Mouse (Mus musculus) forebrain, embryonic 14.5 days (tissue): ENCODE measurements around the gene Pik3cd. TPM values are rescaled to one million over a fixed set of nuclear protein-coding genes. Genes with fewer than 3 reads are reported as not detected.

Experiments
- ATAC-seq: fragments of 200-750 bp; cut with Nextera tagmentation; 2 replicates; pipeline ENCODE4 v1.8.0; 2017; ENCODE audit warnings: mild to moderate bottlenecking, moderate library complexity
- DNase-seq: peaks from one replicate; pipeline ENCODE4 v3.0.0-alpha.2; 2015; ENCODE audit warnings: low spot score
- H3K27ac ChIP-seq: fragments of 300-500 bp; sonication (generic); 2 replicates; pipeline ENCODE4 v1.5.1; 2014; ENCODE audit warnings: low read depth, mild to moderate bottlenecking, control low read depth, low read length, moderate library complexity
- H3K27me3 ChIP-seq: fragments of 300-500 bp; sonication (generic); replicated peaks from 2 replicates; pipeline ENCODE4 v1.6.1; 2014; ENCODE audit warnings: low read length, control low read depth, mixed read lengths; ENCODE audit not compliant: control insufficient read depth, insufficient read depth
- H3K36me3 ChIP-seq: fragments of 300-500 bp; sonication (generic); 2 replicates; pipeline ENCODE4 v1.6.1; 2014; ENCODE audit warnings: low read length, control low read depth; ENCODE audit not compliant: control insufficient read depth, insufficient read depth
- H3K4me1 ChIP-seq: fragments of 300-500 bp; sonication (generic); 2 replicates; pipeline ENCODE4 v1.6.1; 2014; ENCODE audit warnings: antibody characterized with exemption, low read length, control low read depth; ENCODE audit not compliant: control insufficient read depth, insufficient read depth
- H3K4me2 ChIP-seq: fragments of 300-500 bp; sonication (generic); 2 replicates; pipeline ENCODE4 v1.6.1; 2014; ENCODE audit warnings: mild to moderate bottlenecking, control low read depth, low read length
- H3K4me3 ChIP-seq: fragments of 300-500 bp; sonication (generic); 2 replicates; pipeline ENCODE4 v1.5.1; 2014; ENCODE audit warnings: low read depth, low read length, control low read depth
- H3K9ac ChIP-seq: fragments of 300-500 bp; sonication (generic); 2 replicates; pipeline ENCODE4 v1.6.1; 2014; ENCODE audit warnings: mild to moderate bottlenecking, low read length, control low read depth, moderate library complexity
- H3K9me3 ChIP-seq: fragments of 300-500 bp; sonication (generic); replicated peaks from 2 replicates; pipeline ENCODE4 v1.6.1; 2016; ENCODE audit warnings: low read length, control low read depth, mixed read lengths; ENCODE audit not compliant: control insufficient read depth
- WGBS: fragments of 180-500 bp; shearing (Covaris S2); extraction: QIAGEN DNeasy Blood & Tissue Kit; methylation state at CpG from one replicate; pipeline ENCODE4 v1.1.7; 2014; 5-methylcytosine and 5-hydroxymethylcytosine counted together
- microRNA-seq: library from miRNA; unstranded; fragments of <30 nt; microRNA quantifications from one replicate; pipeline ENCODE4, GENCODE M21; 2016
- polyA plus RNA-seq: library from polyadenylated mRNA; unstranded; fragments of >200 nt; fragmentation: Nextera tagmentation; extraction: Ambion mirVana; gene quantifications from 2 replicates; pipeline ENCODE4 v1.2.1, GENCODE M21; 2014

Gene Pik3cd
- polyA plus RNA-seq, 1 experiment from 2014 or later = 8.9 TPM

GRCm38 (mm10) chr4:149604518-149604917 is 97.9 kb downstream of the Pik3cd start:
- H3K27me3 ChIP-seq = no peaks in the 10 kb centered on the region
- DNase-seq (no peak), ATAC-seq (no peak)
- WGBS = 80% methylated on average over 3 of the region's 3 CpGs
- H3K36me3 ChIP-seq = no peaks in the 10 kb centered on the region
- H3K27ac ChIP-seq = no peak overlapping the region
- H3K4me2 ChIP-seq = no peak overlapping the region
- no peak overlapping the region for H3K9ac ChIP-seq
- no peaks in the 10 kb centered on the region for H3K9me3 ChIP-seq
- no peak overlapping the region for H3K4me3 ChIP-seq
- peaks cover 26% of the 10 kb centered on the region for H3K4me1 ChIP-seq

- no peak for DNase-seq
- H3K4me1 ChIP-seq = peaks cover 20% of the 10 kb centered on the region
Measured at GRCm38 (mm10) chr4:149603860-149604259, 98.5 kb downstream of the Pik3cd start.

GRCm38 (mm10) chr4:149602236-149602635 is 100.1 kb downstream of the Pik3cd start:
- Histone ChIP-seq H3K4me1 (peaks cover 12% of the 10 kb centered on the region; the same call in 1 of the 2 replicates), H3K4me3 (no peak overlapping the region), H3K4me2 (no peak overlapping the region), H3K36me3 (no peaks in the 10 kb centered on the region), H3K9ac (no peak overlapping the region), H3K27me3 (no peaks in the 10 kb centered on the region), H3K9me3 (no peaks in the 10 kb centered on the region), H3K27ac (no peak overlapping the region)
- no peak for ATAC-seq
- DNase-seq = no peak
- 42% methylated on average over 7 of the region's 7 CpGs for WGBS

More at GRCm38 (mm10) chr4:149603860-149604259, 98.5 kb downstream of the Pik3cd start:
- H3K9me3 ChIP-seq = no peaks in the 10 kb centered on the region
- no peak overlapping the region for H3K4me2 ChIP-seq
- no peak overlapping the region for H3K27ac ChIP-seq
- ATAC-seq = no peak
- no peak overlapping the region for H3K4me3 ChIP-seq
- no peaks in the 10 kb centered on the region for H3K36me3 ChIP-seq
- H3K27me3 ChIP-seq = no peaks in the 10 kb centered on the region
- 71% methylated on average over 1 of the region's 1 CpGs for WGBS
- H3K9ac ChIP-seq = no peak overlapping the region

- Histone ChIP-seq H3K4me3 (no peak overlapping the region), H3K9me3 (no peaks in the 10 kb centered on the region), H3K36me3 (no peaks in the 10 kb centered on the region), H3K27me3 (no peaks in the 10 kb centered on the region), H3K27ac (no peak overlapping the region), H3K4me2 (no peak overlapping the region), H3K4me1 (peaks cover 5% of the 10 kb centered on the region; the same call in 1 of the 2 replicates), H3K9ac (no peak overlapping the region)
- ATAC-seq = no peak
- WGBS = 28% methylated on average over 4 of the region's 4 CpGs
- DNase-seq = peak; percentile 64
Measured at GRCm38 (mm10) chr4:149601484-149601883, 100.9 kb downstream of the Pik3cd start.

- H3K4me3 ChIP-seq = no peak overlapping the region
- no peak overlapping the region for H3K27ac ChIP-seq
- ATAC-seq (no peak), DNase-seq (no peak)
- 94% methylated on average over 4 of the region's 4 CpGs for WGBS
- H3K36me3 ChIP-seq = no peaks in the 10 kb centered on the region
- no peak overlapping the region for H3K4me2 ChIP-seq
- H3K9ac ChIP-seq = no peak overlapping the region
- no peaks in the 10 kb centered on the region for H3K9me3 ChIP-seq
- H3K27me3 ChIP-seq = no peaks in the 10 kb centered on the region
- peaks cover 5% of the 10 kb centered on the region for H3K4me1 ChIP-seq
Measured at GRCm38 (mm10) chr4:149600130-149600529, 102.2 kb downstream of the Pik3cd start.

- no peak overlapping the region for H3K9ac ChIP-seq
- H3K36me3 ChIP-seq = no peaks in the 10 kb centered on the region
- WGBS = 79% methylated on average over 6 of the region's 6 CpGs
- ATAC-seq (no peak), DNase-seq (no peak)
- H3K27me3 ChIP-seq = no peaks in the 10 kb centered on the region
- no peaks in the 10 kb centered on the region for H3K9me3 ChIP-seq
- H3K4me1 ChIP-seq = peaks cover 9% of the 10 kb centered on the region
- H3K4me2 ChIP-seq = no peak overlapping the region
- no peak overlapping the region for H3K4me3 ChIP-seq
- H3K27ac ChIP-seq = no peak overlapping the region
Measured at GRCm38 (mm10) chr4:149599549-149599948, 102.8 kb downstream of the Pik3cd start.

Small RNAs within 50 kb of the gene (microRNA-seq; reads per million reads assigned to microRNA genes)
- gene Mir7023 = 0.66 reads per million

Other genes with a start within 250 kb of the Pik3cd start
- not detected in 2 replicates for gene Rbp7, start 247.6 kb downstream of the Pik3cd start, polyA plus RNA-seq
- gene Tmem274, start 225.2 kb downstream of the Pik3cd start, polyA plus RNA-seq = not detected in 2 replicates
- 9.4 and 11.8 TPM in 2 replicates for gene Nmnat1, start 217.4 kb downstream of the Pik3cd start, polyA plus RNA-seq
- gene Lzic, start 217.3 kb downstream of the Pik3cd start, polyA plus RNA-seq = 62.6 and 63.0 TPM in 2 replicates
- gene Ctnnbip1, start 184.3 kb downstream of the Pik3cd start, polyA plus RNA-seq = 95.2 and 99.1 TPM in 2 replicates
- gene Clstn1, start 116.1 kb downstream of the Pik3cd start, polyA plus RNA-seq = 36.1 and 42.4 TPM in 2 replicates
- gene Tmem201, start 35.5 kb upstream of the Pik3cd start, polyA plus RNA-seq = 20.4 and 24.9 TPM in 2 replicates
- gene Slc25a33, start 71.7 kb upstream of the Pik3cd start, polyA plus RNA-seq = 20.4 and 21.9 TPM in 2 replicates